Mouse (Mus musculus) frontal cortex, postnatal 25 days (tissue): Measurements from ENCODE around the gene Reep3.
"Not testable (repeated sequence)": the region's sequence is repeated elsewhere in the genome, so short reads cannot be mapped to it uniquely, and the experiment has no call there.

Source experiments
- DNase-seq, 2 experiments: peaks; one replicate each; pipeline ENCODE4 v3.0.0; 2022; ENCODE audit warnings: low spot score in 2 of 2

The Reep3 gene

DNA sequence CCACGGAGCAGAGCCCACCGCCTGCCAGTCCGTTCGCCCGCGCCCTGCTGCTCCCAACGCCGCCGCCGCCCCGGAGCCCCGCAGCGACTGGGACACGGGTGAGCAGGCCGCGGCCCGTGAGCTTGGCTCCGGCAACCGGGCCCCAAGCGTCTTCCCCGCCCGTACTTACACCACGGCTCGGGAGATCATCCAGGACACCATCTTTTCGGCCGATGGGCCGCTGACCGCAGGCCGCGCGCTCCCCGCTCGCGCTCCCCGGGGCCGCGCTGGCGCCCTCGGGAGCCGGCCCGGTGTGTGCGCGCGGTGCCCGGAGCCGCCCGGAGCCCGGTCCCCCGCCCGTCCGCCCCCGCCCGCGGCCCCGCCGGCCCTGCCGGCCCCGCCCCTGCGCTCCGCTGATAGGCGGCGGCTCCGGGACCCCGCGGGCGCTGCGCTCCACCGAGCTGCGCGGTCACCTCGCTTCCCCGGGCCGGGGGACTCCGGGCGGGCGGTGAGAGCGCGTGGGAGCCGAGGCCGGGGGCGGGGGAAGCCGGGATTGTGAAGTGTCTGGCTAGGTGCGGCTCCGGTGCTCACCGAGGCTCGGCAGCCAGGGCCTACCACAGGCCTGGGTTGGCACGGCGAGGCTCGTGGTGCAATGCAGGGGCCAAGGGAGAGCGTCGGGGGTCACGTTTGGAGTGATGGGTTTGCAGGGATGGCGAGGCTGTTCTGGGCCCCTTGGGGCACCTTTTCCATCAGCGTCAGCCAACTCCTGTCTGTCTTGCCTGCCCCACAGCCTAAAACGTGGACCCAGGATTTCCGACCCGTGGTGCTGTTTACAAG is at the start of gene Reep3:
Reep3 (minus strand) TSS at position 325 of the 816 bp plus-strand sequence.
- DNase-seq: peak; percentile 34 to 54

DNA sequence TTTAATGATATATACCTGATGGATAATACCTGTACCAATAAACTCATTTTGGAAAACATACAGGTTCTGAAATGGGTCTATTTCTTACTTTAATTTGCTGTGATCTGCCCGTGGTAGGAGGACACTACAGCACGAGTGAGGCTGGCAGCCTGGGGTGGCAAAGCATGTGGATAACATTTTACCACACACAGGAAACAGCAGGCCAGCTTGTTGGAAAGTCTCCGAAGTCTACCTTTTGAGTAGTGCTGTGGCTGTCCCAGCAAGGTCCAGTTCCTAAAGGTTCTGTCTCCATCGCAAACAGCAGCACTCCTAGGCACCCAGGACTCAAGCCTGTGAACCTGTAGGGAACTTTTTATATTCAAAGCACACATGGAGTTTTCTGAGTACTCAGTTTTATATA is 48.9 kb upstream of the Reep3 start:
- DNase-seq: no peak

DNA sequence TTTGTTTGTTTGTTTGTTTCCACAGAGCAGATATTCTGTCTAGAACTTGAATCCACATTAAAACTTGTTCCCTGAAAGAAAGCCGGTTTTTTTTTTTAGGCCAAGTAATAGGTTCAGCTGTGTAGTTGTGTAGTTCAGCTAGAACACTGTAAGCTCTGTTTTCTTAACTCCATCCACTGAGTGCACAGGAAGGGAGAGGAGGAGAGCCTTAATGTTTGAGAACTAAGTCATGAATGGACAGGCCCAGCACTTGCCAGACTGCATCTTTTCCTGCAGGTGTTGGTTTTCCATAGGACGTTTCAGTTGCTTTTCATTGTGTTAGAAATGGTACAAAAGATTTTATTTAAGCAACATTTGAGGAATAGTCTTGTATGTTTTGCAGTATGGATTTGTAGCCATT is 47.5 kb upstream of the Reep3 start:
- DNase-seq: no peak

DNA sequence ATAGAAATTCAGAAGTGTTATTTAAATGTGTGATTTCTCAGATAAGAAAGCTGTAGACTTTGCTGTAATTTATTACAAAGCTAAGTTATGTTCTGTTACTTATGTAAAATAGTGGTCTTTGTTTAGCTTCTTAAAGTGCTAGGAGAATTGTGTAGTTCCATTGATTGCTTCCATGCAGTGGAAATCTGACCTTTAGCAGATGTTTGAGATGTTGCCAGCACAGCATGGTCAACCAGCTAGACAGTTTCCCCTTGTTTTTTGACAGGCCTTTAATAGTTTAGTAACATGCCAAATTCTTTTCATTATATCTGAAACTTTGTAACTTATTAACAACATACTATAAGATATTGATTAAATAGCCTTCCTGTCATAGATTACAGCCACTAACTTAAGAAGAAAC is 46.9 kb upstream of the Reep3 start:
- no peak for DNase-seq

DNA sequence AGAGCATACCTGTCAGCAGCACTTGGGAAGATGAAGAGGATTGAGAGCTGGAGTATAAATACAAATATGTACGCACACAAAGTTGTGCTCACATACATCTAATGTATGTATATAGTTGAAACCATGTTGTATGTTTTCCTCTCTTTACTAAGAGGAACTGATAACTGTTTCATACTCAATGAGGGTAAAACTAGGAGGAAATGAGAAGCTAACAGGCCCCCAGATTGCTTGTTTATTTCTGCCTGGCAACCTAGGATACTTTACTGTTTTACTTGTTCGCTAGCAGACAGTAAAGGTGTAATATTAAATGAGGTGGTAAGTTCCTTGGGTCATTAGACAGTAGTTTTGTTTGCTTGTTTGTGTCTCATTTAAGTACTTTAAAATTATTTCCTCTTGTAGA is 40.7 kb upstream of the Reep3 start:
- DNase-seq: no peak

DNA sequence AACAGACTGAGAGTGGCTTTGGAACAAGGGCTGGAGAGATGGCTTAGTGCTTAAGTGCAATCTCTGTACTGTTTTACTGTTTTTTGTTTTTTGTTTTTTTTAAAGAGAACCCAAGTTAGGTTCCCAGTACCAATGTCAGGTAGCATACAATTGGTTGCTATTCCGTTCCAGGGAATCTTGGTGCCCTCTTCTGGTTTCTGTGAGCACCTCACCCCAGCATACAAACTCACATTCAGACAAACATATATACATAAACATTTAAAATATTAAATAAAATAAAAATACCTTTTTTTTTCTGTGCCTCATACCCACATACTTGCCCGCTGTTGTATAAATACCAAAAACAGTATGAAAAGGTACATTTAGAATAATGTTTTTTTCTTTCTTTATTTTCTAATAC is 37.6 kb upstream of the Reep3 start:
- no peak for DNase-seq

DNA sequence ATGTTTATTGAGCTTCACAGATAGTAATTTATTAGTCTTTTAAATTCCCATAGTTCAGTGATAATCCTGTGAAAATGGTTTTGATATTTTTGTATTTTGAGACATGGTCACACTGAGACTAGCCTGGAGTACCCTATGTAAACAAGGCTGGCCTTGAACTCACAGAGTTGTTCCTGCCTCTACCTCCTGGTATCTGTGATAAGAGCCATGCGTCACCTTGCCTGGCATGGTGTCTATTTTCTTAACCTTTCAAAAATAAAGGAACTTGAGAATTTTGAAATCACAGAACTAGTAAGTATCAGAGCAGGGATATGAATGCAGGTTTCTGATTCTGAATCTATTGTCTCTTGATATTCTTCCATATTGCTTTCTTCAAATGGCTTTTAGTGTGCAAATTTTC is 35.0 kb upstream of the Reep3 start:
- no peak for DNase-seq

DNA sequence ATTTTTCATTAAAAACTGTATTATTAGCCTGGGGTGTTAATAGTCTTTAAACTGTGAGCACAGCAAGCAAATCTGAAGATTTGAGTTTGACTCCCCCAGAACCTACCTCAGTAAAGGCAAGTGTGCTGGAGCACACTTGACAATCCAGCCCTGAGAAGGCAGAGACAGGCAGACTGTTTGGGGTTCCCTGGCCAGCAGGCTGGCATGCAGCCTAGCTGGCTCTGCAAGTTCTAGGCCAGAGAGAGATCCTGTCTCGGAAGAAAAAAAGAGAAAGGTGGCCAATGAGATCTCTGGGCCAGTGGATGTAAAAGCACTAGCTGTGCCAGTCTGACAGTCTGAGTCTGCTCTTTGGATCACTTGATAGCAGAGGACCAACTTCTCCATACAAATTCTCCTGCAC is 32.8 kb upstream of the Reep3 start:
- DNase-seq: no peak

DNA sequence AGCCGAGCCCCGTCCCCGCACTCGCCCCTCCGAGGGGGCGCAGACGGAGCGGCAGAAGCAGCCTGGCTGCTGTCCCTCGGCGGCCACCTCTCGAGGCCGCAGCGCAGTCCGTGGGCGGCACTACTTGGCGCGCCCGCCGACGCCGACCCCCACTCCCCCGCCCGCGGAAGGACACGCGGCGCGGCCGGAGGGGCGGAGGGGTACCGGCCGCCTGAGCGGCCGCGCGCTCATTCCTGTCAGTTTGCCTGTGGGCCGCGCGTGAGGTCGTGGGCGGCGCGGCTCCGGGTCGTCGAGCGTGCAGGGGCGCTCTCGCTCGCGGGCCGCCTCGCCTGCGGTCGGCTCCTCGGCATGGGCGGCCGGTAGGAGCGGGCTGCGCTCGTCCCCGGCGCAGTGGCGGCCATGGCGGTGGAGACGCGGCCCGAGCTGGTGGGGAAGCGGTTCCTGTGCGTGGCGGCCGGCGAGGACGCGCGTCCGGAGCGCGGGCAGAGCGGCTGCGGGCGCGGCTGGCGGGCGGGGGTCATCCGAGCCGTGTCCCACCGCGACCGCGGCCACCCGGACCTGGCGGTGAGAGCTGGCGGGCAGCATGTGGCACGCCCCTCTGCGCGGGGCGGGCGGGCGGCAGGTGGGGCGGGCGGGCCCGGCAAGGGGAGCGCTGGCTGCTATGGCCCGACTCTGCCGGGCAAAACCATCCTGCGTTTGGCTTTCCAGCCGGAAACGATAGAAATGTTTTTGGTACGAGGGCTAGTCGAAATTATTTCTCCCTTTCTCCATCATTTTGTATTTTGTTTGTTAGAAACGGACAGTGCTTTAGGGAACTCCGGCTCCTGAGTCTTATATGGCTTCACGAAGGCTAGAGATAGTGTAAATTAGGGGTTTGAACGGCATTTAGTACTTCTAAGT is 30.4 kb upstream of the Reep3 start:
- no peak for DNase-seq

DNA sequence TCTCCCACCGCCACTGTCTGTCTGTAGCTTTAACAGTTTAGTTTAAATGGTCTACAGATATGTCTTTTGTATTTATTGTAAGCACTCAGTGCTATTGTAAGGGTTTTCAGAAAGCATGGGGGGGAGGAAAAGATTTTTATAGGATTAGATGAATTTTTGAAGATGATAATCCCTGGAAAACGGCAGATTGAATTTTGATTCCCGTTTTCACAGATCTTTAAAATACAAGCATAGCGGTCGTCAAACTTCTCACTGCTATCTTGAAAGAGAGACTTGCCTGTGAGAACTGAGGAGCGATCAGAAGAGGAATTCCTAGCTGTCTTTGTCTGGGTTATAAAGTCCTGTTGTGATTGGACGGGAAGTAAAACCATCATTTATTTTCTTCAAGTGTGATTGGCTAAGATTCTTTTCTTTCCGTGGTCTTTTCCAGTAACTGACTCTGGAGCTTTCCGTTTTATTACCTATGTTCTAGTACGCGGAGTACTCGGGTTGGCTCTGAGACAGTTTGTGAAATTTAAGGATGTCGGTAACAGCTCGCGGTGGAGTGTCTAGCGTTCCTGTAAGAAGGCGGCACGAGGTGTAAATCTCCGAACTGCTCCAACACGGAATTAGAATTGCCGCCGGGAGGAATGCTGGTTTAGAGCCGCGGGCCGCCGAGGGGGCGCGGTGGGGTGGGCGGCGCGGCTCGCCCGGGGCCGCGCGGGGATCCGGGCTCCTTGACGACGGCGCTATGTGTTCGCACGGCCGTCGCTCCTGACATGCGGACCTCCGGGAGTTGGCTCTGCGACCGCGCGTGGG is 29.5 kb upstream of the Reep3 start:
- peak; percentile 49 to 55 for DNase-seq

DNA sequence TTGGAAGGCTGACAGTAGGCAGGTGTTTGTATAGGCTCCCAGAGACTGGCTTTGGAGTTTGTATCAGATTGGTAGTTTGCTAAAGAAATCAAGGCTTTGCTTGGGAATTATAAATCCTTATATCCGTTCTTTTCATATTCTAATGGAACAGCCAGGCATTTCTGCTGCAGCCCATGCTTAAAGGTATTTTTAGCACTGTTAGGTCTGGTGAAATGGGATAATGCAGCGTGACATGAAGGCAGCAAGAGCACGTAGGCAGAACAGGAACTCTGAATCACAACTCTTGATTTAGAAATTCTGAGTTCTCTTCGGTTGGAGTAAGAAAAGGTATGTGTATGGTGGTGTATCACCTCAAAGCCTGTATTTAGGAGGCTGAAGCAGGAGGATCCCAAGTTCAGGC is 27.4 kb upstream of the Reep3 start:
- no peak for DNase-seq

DNA sequence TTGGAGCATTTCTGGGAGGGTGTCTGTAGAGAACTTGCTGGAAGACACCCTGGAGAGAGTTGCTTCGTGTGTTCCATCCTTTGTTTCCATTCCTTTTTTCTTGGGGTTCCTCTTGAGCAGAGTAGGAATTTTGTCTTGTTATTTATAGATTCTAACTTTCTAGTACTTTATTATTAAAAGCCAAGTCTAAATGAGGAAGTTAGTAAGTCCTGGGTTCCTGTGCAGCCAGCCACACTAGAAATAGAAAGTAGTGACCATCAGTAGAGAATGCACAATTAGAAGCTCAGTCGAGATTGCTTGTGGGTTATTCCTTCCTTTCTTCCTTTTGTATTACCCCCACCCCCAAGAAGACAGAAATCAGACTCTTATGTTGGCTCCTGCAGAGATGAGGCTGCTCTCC is 27.0 kb upstream of the Reep3 start:
- no peak for DNase-seq

DNA sequence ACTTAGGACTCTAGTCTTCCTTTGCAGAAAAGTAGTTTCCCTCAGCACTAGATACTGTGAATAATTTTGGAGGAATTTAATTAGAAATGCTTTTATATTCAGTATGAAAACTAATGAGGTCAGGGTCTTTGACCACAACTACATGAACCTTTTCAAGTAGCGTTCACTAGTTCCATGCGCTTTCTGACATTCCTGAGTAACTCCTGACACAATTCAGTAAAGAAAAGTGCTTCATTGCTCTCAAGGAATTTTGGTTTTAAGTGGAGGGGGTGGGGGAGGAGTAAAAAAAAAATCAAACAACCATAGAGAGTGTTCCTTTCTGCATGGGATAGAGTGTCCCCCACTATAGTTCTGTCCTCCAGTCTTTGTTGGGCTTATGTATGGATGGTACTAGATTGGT is 23.9 kb upstream of the Reep3 start:
- DNase-seq: no peak

DNA sequence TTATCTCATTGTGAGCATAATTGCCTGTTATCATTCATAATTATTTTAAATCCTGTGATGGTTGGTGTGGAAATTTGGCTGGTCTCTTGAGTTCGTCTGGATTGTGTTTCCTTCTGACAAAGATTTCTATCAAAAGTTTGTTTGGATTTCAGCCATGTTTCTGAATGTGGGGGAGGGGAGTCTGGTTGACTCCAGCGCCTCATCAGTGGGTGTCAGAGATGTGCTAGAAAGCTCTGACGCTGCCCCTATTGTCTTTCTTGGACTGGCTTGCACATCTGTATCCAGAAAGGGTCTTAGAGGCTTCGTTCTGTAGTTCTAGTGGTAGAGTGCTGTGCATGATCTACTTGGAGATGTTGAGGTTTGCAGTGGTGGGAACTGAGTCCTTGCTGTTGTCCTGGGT is 23.4 kb upstream of the Reep3 start:
- DNase-seq: no peak

DNA sequence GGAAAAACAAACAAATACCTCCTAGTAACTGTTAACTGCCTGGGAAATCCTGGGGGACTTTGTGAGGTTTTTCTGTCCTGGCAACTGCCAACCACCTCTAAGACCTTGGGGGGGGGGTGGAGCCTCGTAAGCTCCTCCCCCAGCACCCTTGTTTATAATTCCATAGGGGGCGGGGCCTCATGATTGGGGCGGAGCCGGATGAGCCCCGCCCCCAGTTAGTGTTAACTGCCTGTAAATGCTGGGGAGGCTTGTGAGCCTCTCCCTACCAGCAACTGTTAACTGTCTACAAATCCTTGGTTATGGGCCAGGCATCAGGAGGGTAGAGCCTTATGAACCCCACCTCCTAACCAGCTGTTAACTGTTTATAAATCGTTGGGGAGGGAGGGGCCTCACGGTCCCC is 22.5 kb upstream of the Reep3 start:
- no peak for DNase-seq

DNA sequence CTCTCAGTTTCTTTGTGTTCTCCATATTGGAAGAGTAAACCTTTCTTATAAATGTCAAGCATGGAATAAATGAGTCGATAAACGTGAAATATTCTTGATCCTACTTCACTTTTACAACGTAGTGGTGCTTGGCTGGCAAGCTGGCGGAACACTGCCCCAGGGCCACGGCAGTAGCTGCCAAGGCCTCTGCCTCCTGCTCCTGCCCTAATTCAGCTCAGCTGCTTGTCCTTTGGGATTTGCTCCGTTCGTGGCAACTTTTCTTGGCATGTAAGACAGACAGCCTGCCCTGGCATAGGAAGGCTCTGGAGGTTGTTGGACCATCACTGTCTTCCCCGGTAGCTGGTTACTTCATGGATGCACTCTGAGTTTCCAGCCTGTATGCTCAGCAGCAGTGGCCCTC is 19.5 kb upstream of the Reep3 start:
- DNase-seq: no peak

DNA sequence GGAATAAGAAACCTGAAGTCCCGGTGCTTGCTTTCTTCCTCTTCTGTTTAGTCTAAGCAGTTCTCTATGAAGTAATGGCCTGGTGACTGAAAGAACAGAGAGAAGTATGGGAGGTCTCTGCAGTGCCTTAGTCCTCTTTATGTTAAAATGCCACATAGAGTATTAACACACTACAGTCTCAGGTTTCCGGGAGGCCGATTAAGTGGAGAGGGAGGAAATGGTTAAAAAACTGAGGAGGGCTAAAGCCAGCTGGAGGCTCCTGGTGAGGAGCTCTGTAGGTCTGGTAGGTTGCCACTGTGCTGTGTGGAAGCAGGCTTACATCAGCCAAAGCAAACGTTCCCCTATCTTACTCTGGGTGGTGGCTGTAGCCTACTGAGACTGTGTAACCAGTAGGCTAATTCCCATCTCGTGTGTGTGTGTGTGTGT is 18.9 kb upstream of the Reep3 start:
- no peak for DNase-seq

DNA sequence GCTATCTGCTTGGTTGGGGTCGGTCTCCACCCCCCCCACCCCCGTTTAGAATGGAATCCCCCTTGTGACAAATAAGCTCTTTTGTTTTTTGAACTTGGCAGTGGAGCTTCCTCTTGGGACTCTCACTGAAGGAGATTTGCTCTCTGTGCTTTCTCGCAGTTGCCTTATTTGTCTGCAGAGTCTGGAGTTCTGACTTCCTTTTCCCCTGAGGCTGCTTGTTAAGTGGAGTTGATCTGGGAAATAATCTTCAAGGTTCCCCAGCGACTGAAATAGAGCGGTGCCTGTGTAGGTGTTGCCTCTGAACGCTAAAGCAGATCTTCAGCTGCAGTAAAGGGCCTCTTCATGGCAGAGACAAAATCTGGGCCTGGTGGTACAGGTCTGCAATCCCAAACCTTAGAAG is 18.4 kb upstream of the Reep3 start:
- no peak for DNase-seq

DNA sequence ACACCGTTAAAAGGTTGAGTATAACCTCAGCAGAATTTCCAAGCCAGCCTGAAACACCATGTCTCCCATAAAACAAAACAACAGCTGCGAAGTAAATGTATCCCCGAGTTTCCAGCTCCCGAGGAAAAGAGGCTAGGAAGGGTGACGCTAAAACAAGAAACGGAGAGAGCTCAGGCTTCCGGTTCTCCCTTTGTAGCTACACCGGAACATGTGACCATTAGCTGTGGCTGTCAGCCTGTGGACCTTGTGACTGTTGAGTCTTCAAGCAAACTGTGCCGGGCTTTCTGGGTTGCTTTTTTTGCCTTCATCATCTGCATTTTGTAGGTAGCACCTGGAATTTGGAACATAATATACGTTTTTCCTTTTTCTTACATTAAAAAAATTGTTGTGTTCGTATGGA is 17.1 kb upstream of the Reep3 start:
- no peak for DNase-seq

DNA sequence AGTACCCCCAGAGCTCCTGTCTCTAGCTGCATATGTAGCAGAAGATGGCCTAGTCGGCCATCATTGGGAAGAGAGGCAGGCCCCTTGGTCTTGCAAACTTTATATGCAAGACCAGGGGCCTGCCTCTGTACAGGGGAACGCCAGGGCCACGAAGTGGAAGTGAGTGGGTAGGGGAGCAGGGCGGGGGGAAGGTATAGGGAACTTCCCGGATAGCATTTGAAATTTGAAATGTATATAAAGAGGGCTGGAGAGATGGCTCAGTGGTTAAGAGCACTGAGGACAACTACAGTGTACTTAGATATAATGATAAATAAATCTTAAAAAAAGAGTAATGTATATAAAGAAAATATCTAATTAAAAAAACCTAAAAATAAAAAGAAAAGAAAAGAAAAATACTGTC is 16.2 kb upstream of the Reep3 start:
- DNase-seq: not testable (repeated sequence)

DNA sequence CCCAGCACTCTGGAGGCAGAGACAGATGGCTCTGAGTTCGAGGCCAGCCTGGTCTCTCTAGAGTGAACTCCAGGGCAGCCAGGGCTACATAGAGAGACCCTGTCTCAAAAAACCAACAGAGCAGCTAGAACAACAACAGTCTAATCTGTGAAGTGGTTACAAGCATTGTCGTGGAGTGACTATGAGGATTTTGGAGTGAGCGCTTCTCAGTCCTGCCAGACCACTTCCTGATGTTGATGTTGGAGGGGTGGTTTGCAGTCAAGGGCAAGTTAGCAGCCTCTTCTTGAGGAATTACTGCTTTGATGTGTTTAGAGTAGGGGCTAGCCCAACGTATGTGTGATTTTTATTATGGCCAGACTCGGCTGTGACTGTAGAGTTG is 15.0 kb upstream of the Reep3 start:
- DNase-seq: no peak

DNA sequence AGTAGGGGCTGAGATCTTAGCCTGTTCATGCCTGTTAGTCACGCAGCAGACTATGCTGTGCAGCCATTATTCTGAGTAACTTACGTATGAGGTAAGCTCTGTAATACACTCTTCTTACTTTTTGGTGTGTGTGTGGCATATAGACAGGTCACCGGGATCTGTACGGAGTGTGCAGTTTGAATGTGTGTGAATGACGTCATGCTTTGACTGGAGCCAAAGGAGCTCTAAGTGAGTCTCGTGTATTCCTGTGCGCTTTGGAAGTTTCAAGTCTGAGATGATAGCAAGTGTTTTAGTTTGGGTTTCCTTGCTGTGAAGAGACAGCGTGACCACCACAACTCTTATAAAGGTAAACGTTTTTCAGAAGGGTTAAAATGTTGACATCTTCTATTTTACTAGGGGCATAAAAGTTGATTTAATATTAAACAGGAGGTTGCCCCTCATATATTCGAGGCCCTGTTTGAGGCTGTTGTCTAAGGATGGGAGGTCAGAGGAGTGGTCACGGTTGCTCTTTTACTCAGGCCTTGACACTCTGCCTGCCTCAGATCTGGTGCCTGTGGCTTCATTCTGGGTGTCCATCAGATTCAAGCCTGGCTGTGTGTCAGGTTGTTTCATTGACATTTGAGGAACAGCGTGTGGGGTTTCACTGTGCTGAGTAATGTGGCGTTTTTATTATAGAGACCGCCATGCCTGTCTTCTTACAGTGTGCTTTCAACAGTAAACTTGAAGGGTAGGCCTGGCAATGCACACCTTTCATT is 14.5 kb upstream of the Reep3 start:
- DNase-seq: no peak
